Mouse (Mus musculus): ENCODE data around the gene Ephb4. TPM values are rescaled to one million over a fixed set of nuclear protein-coding genes. Genes with fewer than 3 reads are reported as not detected.

The Ephb4 gene
- polyA plus RNA-seq, 1 experiment from 2014 or later: 56.8 TPM

DNA sequence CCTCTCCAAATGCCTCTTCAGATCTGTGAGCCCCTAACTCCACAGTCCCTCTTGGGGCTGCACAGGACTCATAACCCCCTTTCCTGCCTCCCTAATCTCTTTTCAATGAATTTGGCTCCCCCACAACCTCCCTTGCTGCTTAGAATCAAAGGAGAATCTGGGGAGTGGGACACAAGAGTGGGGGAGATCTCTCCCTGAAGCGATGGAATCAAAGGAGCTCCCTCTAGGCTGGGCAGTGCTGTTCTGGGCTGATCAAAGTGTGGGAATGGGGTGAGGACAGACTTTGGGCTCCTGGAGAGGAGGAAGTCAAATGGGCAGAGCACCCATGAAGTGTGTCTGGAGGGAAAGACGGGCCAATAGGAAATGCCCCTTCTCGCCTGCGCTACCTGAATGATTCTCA, 1.5 kb downstream of the Ephb4 start:
- H3K9me3 ChIP-seq: no peaks in the 10 kb centered on the region
- peak overlapping the region; percentile 99 for H3K27ac ChIP-seq (replicated peaks)
- 9% methylated on average over 4 of the region's 4 CpGs for WGBS
- H3K27me3 ChIP-seq (replicated peaks; ENCODE audit: low read depth, poor library complexity, severe bottlenecking): no peaks in the 10 kb centered on the region
- peak; percentile 38 for DNase-seq (ENCODE audit: low spot score)
- H3K4me3 ChIP-seq: peak overlapping the region; percentile 96
- peaks cover 43% of the 10 kb centered on the region for H3K36me3 ChIP-seq (replicated peaks)
- H3K4me1 ChIP-seq: peaks cover 65% of the 10 kb centered on the region

DNA sequence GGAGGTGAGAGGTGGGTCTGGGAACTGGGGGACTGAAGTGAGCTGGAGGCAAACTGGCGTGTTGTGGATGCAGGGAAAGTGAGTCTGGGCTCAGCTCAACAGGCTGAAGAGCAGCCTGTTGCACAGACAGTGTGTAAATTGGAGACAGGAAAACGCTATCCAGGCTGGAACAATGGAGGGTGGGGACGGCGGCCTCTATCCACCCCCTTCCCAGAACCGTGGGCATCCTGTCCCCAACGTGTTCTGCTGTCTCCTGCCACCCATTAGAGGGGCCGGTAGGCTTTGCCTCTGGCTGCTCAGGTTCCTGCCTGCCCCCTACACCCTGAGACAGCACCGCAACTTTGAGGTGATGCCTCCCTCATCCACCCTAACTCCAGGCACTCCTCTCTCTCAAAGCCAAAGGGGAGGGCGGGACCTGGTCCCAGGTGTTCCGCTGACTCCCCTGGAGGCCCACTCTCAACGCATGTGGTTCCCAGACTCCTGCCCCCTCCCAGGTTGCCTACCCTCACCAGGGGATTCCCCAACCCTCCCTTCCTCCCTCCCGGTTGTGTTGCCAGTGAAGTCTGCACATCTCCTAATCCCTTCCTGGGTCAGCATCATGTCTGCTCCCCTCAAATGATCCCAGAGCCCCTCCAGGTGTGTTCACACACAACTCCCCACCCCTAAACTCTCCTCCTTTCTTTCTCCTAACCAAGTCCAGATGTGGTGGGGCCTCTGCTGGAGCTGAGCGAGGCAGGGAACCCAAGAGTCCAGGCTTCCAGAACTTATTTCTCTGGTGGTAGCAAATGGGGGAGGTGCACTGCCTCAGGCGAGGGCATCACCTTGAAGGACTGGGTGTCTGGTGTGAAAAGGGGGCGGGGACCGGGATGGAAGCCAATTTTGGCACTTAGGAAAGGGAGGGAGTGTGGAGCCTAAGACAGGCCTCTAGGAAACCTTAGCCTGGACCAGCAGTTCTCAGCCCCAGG, 2.4 kb downstream of the Ephb4 start:
- DNase-seq (ENCODE audit: low spot score): peak; percentile 57
- H3K27ac ChIP-seq (replicated peaks): peak overlapping the region; percentile 99

DNA sequence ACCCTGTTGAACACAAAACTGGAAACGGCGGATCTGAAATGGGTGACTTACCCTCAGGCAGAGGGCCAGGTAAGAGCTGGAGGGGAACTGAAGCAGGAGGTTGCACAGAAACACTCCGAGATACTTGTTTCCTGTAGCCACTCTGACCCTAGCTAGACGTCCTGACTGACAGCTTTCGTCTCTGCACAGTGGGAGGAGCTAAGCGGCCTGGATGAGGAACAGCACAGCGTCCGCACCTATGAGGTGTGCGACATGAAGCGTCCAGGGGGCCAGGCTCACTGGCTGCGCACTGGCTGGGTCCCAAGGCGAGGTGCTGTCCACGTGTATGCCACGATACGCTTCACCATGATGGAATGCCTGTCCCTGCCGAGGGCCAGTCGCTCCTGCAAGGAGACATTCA, 4.2 kb downstream of the Ephb4 start:
- no peak for DNase-seq (ENCODE audit: low spot score)
- H3K36me3 ChIP-seq (replicated peaks): peaks cover 70% of the 10 kb centered on the region
- H3K27me3 ChIP-seq (replicated peaks; ENCODE audit: low read depth, poor library complexity, severe bottlenecking): no peaks in the 10 kb centered on the region
- peaks cover 45% of the 10 kb centered on the region for H3K4me1 ChIP-seq
- H3K27ac ChIP-seq (replicated peaks): no peak overlapping the region
- WGBS: 87% methylated on average over 17 of the region's 17 CpGs
- H3K9me3 ChIP-seq: no peaks in the 10 kb centered on the region
- H3K4me3 ChIP-seq: peak overlapping the region; percentile 9; the same call in 1 of the 2 replicates

More for the DNA sequence above, 2.4 kb downstream of the Ephb4 start:
- H3K9me3 ChIP-seq: no peaks in the 10 kb centered on the region
- peaks cover 52% of the 10 kb centered on the region for H3K36me3 ChIP-seq (replicated peaks)
- H3K27me3 ChIP-seq (replicated peaks; ENCODE audit: low read depth, poor library complexity, severe bottlenecking): no peaks in the 10 kb centered on the region
- H3K4me1 ChIP-seq: peaks cover 61% of the 10 kb centered on the region
- WGBS: 10% methylated on average over 16 of the region's 16 CpGs
- peak overlapping the region; percentile 96 for H3K4me3 ChIP-seq

DNA sequence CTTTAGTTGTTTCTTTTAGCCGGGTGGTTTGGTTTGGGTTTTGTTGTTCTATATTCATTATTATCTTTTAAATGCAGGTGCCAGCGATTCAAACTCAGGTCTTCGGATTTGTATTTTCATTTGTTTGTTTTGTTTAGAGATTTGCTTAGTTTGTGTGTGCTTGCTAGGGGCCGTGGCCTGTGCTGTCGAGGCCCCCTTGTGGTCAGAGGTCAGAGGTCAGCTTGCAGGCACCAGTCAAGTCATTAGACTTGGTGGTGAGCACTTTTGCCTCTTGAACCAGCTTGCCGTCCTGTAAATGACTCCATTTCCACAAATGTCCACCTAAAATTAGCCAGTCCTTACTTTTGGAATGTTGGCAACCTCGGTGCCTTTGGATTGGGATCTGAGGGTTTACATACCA, 8.5 kb downstream of the Ephb4 start:
- peaks cover 13% of the 10 kb centered on the region for H3K4me1 ChIP-seq
- H3K9me3 ChIP-seq: no peaks in the 10 kb centered on the region
- no peak overlapping the region for H3K4me3 ChIP-seq
- no peak overlapping the region for H3K27ac ChIP-seq (replicated peaks)
- WGBS: 34% methylated on average over 7 of the region's 7 CpGs
- no peak for DNase-seq (ENCODE audit: low spot score)
- peaks cover 98% of the 10 kb centered on the region for H3K36me3 ChIP-seq (replicated peaks)
- H3K27me3 ChIP-seq (replicated peaks; ENCODE audit: low read depth, poor library complexity, severe bottlenecking): no peaks in the 10 kb centered on the region

DNA sequence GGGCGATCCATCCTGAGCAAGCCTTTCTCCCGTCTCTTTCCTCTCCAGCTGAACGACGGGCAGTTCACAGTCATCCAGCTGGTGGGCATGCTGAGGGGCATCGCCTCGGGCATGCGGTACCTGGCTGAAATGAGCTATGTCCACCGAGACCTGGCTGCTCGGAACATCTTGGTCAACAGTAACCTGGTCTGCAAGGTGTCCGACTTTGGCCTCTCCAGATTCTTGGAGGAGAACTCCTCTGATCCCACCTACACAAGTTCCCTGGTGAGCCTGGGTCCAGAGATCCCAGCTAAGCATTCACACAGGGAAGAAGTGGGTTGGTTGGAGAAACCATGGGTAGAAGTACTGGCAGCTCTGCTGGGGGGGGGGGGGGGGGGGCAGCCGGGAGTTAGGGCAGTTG, 19.8 kb downstream of the Ephb4 start:
- Histone ChIP-seq H3K27me3 (replicated peaks; ENCODE audit: low read depth, poor library complexity, severe bottlenecking) (no peaks in the 10 kb centered on the region), H3K4me3 (no peak overlapping the region), H3K9me3 (no peaks in the 10 kb centered on the region), H3K4me1 (peaks cover 1% of the 10 kb centered on the region; the same call in 1 of the 2 replicates), H3K27ac (replicated peaks) (no peak overlapping the region), H3K36me3 (replicated peaks) (peaks cover 100% of the 10 kb centered on the region)
- WGBS: 93% methylated on average over 11 of the region's 11 CpGs
- no peak for DNase-seq (ENCODE audit: low spot score)

DNA sequence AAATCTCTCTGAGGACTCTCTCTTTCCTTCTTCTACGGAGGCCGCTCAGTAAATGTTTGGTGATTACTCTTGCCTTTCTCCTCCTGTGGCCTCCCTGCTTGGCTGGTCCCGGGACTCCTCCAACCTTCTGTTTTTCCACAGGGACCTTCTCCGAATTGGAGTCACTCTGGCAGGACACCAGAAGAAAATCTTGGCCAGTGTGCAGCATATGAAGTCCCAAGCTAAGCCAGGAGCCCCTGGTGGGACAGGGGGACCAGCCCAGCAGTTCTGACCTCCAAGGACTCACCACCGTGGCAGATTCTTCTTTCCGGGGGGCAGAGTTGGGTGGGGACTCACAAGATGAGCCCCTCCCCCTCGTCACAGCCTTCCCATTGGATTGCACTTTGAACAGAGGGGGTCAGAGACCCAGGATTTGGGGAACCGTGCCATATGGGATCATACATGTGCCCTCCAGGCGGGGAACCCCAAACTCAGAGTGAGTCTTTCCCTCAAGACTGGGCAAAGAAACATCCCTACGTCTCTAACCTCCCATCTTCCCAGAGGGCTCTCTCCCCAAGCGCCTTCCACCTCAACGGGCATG, 23.6 kb downstream of the Ephb4 start:
- peaks cover 77% of the 10 kb centered on the region for H3K36me3 ChIP-seq (replicated peaks)

DNA sequence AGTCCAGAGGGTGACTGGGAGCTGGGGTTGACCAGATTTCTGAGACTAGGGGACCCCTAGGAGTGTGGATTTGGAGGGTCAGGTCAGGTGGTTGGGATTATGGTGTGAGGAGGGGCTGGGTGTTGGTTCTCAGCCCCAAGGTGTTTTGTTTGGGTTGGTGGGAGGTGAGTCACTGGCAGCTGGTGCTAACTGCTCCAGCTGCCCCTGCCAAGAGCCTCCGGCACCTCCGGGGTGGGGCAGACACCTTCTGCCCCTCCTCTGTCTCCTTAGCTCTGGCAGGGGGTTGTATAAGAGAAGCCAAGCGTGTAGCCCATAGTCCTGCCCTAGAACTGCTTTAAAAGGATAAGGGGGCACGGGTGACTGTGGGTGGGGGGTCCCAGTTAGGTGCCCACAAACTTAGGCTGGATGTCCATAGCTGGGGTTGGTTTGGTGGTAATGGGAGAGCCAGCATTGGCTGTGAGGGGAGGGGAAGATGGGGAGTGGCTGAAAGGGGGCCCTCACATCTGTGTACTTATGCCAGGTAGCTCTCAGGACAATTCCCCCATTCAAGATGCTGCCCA, 24.7 kb downstream of the Ephb4 start:
- 84% methylated on average over 4 of the region's 4 CpGs for WGBS
- H3K27me3 ChIP-seq (replicated peaks; ENCODE audit: low read depth, poor library complexity, severe bottlenecking): no peaks in the 10 kb centered on the region
- peaks cover 65% of the 10 kb centered on the region for H3K36me3 ChIP-seq (replicated peaks)

More for the DNA sequence above, 23.6 kb downstream of the Ephb4 start:
- Histone ChIP-seq H3K27me3 (replicated peaks; ENCODE audit: low read depth, poor library complexity, severe bottlenecking) (no peaks in the 10 kb centered on the region), H3K27ac (replicated peaks) (no peak overlapping the region), H3K4me3 (no peak overlapping the region), H3K9me3 (no peaks in the 10 kb centered on the region), H3K4me1 (peaks cover 34% of the 10 kb centered on the region)
- WGBS: 89% methylated on average over 12 of the region's 12 CpGs
- no peak for DNase-seq (ENCODE audit: low spot score)

DNA sequence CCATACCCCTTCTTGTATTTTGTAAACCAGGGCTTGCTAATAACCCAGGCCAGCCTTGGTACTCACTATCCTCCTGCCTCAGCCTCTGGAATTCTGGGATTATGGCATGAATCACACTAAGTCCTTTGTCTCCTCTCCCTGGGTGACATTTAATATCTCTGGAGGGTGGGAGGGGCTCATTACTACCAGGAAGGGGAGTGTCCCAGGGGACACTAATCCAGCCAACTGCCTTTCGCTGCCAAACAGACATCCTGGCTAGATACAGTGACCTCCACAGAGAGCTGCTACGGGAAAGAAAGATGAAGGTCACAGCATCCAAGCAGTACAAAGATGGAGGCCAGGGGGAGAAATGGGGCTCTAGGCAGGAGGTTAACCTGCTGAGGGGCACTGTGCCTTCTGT, 25.7 kb downstream of the Ephb4 start:
- Histone ChIP-seq H3K27me3 (replicated peaks; ENCODE audit: low read depth, poor library complexity, severe bottlenecking) (no peaks in the 10 kb centered on the region), H3K27ac (replicated peaks) (peak overlapping the region; percentile 40; the same call in 1 of the 2 replicates), H3K4me3 (peak overlapping the region; percentile 8; the same call in 1 of the 2 replicates), H3K4me1 (peaks cover 42% of the 10 kb centered on the region), H3K36me3 (replicated peaks) (peaks cover 55% of the 10 kb centered on the region), H3K9me3 (no peaks in the 10 kb centered on the region)
- no peak for DNase-seq (ENCODE audit: low spot score)
- 35% methylated on average over 2 of the region's 2 CpGs for WGBS

More for the DNA sequence above, 24.7 kb downstream of the Ephb4 start:
- Histone ChIP-seq H3K4me3 (no peak overlapping the region), H3K27ac (replicated peaks) (no peak overlapping the region), H3K9me3 (no peaks in the 10 kb centered on the region), H3K4me1 (peaks cover 42% of the 10 kb centered on the region)
- DNase-seq (ENCODE audit: low spot score): no peak

DNA sequence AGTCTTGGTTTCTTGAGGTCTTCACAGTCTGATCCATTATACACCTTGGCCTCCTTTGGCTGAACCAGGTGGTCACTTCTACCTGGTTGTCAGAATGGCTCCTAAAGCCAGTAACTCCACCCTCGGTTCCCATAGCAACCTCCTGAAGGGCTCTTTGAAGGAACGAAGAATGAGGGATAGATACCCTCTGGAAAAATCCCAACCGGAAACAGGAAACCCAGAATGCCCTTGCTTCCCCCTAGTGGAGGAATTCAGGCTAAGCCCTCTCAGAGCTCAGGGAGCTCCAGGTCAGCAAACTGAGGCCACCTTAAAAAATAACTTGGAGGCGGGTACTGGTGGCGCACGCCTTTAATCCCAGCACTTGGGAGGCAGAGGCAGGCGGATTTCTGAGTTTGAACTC, 26.3 kb downstream of the Ephb4 start:
- H3K27ac ChIP-seq (replicated peaks): peak overlapping the region; percentile 40; the same call in 1 of the 2 replicates
- 39% methylated on average over 7 of the region's 7 CpGs for WGBS
- DNase-seq (ENCODE audit: low spot score): peak; percentile 37
- H3K4me3 ChIP-seq: no peak overlapping the region
- no peaks in the 10 kb centered on the region for H3K9me3 ChIP-seq
- H3K36me3 ChIP-seq (replicated peaks): peaks cover 50% of the 10 kb centered on the region
- no peaks in the 10 kb centered on the region for H3K27me3 ChIP-seq (replicated peaks; ENCODE audit: low read depth, poor library complexity, severe bottlenecking)
- H3K4me1 ChIP-seq: peaks cover 42% of the 10 kb centered on the region

DNA sequence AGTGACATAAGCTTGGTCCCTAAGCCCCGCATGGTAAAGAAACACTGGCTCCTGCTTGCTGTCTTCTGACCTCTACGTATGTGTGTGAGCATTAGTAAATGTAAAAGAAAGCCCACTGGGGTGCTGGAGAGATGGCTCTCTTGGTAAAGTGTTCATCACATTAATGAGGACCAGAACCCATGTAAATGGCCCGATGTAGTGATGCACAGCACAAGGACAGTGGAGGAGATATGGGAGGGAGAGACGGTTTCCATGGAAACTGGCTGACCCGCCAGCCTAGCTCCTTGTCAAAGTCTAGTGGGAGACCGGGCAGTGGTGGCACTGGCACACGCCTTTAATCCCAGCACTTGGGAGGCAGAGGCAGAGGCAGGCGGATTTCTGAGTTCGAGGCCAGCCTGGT, 26.8 kb downstream of the Ephb4 start:
- 62% methylated on average over 9 of the region's 9 CpGs for WGBS
- DNase-seq (ENCODE audit: low spot score): peak; percentile 48

DNA sequence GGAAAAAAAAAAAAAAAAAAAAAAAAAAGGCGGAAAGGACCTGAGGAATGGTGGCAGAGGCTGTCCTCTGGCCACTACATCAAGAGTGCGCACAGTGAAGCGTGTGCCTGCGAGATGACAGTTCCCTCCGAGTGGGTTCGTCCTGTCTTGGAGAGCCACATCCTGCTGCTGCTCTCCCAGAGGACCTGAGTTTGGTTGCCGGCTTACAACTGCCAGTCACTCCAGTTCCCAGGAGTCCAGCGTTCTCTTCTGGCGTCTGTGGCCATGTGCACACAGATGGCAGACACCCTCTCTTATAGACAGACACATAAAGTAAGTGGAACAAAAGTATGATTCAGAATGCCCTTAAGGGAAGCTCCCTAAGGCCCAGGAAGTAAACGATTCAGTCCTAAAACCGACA, 27.3 kb downstream of the Ephb4 start:
- Histone ChIP-seq H3K4me1 (peaks cover 44% of the 10 kb centered on the region), H3K4me3 (peak overlapping the region; percentile 14; the same call in 1 of the 2 replicates), H3K36me3 (replicated peaks) (peaks cover 40% of the 10 kb centered on the region), H3K27me3 (replicated peaks; ENCODE audit: low read depth, poor library complexity, severe bottlenecking) (no peaks in the 10 kb centered on the region), H3K9me3 (no peaks in the 10 kb centered on the region), H3K27ac (replicated peaks) (no peak overlapping the region)
- peak; percentile 40 for DNase-seq (ENCODE audit: low spot score)
- 36% methylated on average over 11 of the region's 11 CpGs for WGBS

More for the DNA sequence above, 26.8 kb downstream of the Ephb4 start:
- Histone ChIP-seq H3K27ac (replicated peaks) (no peak overlapping the region), H3K27me3 (replicated peaks; ENCODE audit: low read depth, poor library complexity, severe bottlenecking) (no peaks in the 10 kb centered on the region), H3K9me3 (no peaks in the 10 kb centered on the region), H3K4me3 (no peak overlapping the region), H3K4me1 (peaks cover 42% of the 10 kb centered on the region), H3K36me3 (replicated peaks) (peaks cover 44% of the 10 kb centered on the region)

DNA sequence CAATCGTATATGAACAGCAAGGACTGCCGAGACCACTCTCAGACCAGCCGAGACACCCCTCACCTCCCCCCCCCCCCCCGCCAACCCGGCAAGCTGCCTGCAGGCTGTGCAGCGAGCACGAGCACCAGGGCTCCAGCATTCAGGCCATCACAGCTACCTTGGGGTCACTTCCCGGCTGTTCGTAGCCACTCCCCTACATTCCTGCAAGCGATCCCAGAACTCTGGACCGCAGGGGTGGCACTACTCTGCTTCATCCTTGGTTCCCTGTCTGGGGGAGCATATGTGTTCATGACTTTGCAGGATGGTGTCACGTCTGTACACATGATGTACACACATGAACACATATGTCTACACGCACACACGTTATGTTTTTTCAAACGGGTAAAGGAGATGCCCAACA, 27.7 kb downstream of the Ephb4 start:
- Histone ChIP-seq H3K4me3 (peak overlapping the region; percentile 25; the same call in 1 of the 2 replicates), H3K27me3 (replicated peaks; ENCODE audit: low read depth, poor library complexity, severe bottlenecking) (no peaks in the 10 kb centered on the region), H3K36me3 (replicated peaks) (peaks cover 35% of the 10 kb centered on the region), H3K27ac (replicated peaks) (no peak overlapping the region; the same call in 1 of the 2 replicates), H3K9me3 (no peaks in the 10 kb centered on the region), H3K4me1 (peaks cover 48% of the 10 kb centered on the region)
- WGBS: 28% methylated on average over 13 of the region's 15 CpGs
- DNase-seq (ENCODE audit: low spot score): peak; percentile 51

Measured in embryonic facial prominence, embryonic 10.5 days (tissue).